Mouse (Mus musculus) T-helper 17 cell (primary cell): ENCODE data around the gene Nrip1.

ENCODE experiments used
- in situ Hi-C, 2 experiments: fragments of 300-600 bp; cut with MboI, MseI; formaldehyde crosslinking; loops; 1 replicate in 1 of 2; 2 replicates in 1 of 2; pipeline ENCODE4 v1.15.1; 2025; ENCODE audit warnings: high pct_unique_total_duplicates in 2 of 2

Nrip1 gene

GRCm38 (mm10) chr16:76372941-76373561 is 576 bp downstream of the Nrip1 start:
- in situ Hi-C loops: loop anchor here in 1 of 2 experiments (10.0 kb wide), 1 partner anchor 392 kb away; no protein-coding TSS in a partner anchor

- in situ Hi-C loops: loop anchor here in 1 of 2 experiments (10.0 kb wide), 1 partner anchor 393 kb away; no protein-coding TSS in a partner anchor
These were observed 1.3 kb downstream of the Nrip1 start for GRCm38 (mm10) chr16:76372045-76372940.

DNA sequence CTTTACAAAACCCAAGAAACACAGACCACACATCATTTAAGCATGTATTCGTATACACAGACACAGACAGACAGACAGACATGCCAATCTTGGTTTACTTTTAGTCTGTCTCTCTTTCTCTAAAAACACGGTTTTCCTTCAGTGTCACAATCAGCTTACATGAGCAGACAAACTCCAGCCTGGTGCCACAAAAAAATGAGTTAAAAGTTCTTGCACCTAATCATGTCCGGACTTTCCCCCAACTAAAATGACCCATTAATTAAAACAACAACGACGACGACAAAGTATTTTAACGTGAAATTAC is 2.1 kb downstream of the Nrip1 start:
- in situ Hi-C loops: loop anchor here in 1 of 2 experiments (10.0 kb wide), 1 partner anchor 393 kb away; no protein-coding TSS in a partner anchor

GRCm38 (mm10) chr16:76370716-76371613 is 2.7 kb downstream of the Nrip1 start:
- in situ Hi-C loops: loop anchor here in 1 of 2 experiments (10.0 kb wide), 1 partner anchor 394 kb away; no protein-coding TSS in a partner anchor

GRCm38 (mm10) chr16:76370041-76370715 is 3.4 kb downstream of the Nrip1 start:
- in situ Hi-C loops: loop anchor here in 1 of 2 experiments (10.0 kb wide), 1 partner anchor 395 kb away; no protein-coding TSS in a partner anchor

DNA sequence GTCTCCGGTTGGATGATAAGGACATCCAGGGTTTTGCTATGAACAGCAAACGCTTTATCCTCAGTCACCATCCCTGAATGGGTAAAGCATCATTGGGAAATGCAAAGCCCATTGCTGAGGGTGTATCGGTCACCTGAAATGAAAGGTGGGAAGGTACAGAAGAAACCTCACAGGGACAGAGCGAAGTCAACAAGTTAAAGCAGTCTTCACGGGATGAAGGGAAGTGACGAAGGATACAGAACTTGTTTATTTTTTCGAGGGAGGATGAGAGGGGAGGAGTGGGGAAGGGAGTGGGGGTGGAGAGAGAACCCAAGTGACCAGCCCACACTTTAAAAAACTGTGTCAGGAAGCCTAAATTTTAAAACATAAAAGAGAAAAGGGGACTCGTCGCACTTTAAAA is 4.4 kb downstream of the Nrip1 start:
- in situ Hi-C loops: loop anchor here (10.0 kb wide), 2 partner anchors 164 to 474 kb away; no protein-coding TSS in a partner anchor

DNA sequence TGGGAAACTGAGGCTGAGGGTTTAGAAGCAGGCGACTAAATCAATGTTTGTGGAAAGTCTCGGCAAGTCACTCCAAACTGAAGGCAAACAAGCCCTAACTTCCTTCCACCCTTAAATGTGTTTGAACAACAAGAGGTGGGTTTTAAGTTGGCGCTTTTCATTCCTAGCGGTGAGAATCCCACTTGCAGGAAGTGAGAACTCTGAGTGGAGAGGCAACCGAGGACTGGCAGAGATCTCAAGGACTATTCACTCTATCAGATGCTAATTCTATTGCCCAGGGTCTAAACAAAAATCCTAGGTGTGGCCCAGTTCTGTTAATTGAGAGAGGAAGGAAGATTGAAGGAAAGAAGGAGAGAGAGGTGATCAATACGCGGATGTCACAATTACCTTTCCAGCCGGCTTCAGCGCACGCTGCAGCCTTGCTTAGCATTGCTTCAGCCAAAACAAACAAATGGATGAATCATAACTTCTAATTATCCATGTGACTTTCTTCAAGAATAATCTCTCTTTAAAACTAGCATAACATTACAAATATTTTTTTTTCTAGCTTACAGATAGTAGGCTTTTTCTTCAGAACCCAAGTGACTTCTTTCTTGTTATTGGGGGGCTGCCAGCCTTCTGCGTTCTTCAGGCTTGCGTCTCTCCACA is 6.2 kb downstream of the Nrip1 start:
- in situ Hi-C loops: loop anchor here (10.0 kb wide), 2 partner anchors 163 to 473 kb away; no protein-coding TSS in a partner anchor

- in situ Hi-C loops: loop anchor here (10.0 kb wide), 2 partner anchors 161 to 471 kb away; no protein-coding TSS in a partner anchor
These were observed 7.7 kb downstream of the Nrip1 start for GRCm38 (mm10) chr16:76365790-76366406.

DNA sequence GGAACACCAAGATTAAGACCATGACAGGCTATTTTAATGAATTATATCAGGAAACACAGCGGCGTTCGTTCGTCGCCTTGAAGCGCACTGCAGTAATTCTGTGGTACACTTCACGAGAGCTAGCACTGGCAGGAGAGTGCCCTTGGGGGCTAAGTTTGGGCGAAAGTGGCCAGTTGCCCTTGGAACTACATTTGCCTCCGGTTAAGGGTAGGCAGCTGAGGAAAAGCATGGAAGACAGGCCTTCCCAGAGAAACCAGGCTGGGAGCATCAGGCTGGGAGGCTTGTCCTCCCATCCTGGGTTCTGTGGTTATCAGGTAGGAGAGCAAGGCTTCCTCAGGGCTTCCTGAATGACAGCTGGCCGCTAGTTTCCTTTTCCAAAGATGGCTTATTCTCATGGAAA is 8.4 kb downstream of the Nrip1 start:
- in situ Hi-C loops: loop anchor here (10.0 kb wide), 2 partner anchors 160 to 470 kb away; no protein-coding TSS in a partner anchor

DNA sequence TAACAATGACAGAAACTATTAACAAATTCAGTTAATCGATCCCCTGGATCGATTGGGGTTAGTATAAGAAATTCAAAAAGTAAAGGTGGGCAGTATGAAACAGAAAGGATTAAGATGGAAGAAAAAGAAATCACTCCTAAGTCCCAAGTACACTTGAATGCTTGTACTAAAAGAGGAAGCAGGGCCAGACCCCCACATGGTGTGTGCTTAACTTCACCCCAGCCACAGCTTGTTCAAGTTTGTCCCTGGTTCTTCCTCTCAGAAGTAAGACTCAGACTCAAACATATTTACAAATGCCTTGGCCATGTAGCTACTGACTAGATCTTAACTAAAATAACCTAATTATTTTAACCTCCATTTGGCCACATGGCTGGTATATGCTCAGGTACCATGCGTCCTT is 10.0 kb downstream of the Nrip1 start:
- in situ Hi-C loops: loop anchor here (10.0 kb wide), 2 partner anchors 159 to 469 kb away; no protein-coding TSS in a partner anchor

- in situ Hi-C loops: loop anchor here (10.0 kb wide), 2 partner anchors 158 to 468 kb away; no protein-coding TSS in a partner anchor
These were observed 10.6 kb downstream of the Nrip1 start for GRCm38 (mm10) chr16:76362982-76363381.

GRCm38 (mm10) chr16:76360441-76360840 is 13.2 kb downstream of the Nrip1 start:
- in situ Hi-C loops: loop anchor here (10.0 kb wide), 2 partner anchors 156 to 466 kb away; no protein-coding TSS in a partner anchor

DNA sequence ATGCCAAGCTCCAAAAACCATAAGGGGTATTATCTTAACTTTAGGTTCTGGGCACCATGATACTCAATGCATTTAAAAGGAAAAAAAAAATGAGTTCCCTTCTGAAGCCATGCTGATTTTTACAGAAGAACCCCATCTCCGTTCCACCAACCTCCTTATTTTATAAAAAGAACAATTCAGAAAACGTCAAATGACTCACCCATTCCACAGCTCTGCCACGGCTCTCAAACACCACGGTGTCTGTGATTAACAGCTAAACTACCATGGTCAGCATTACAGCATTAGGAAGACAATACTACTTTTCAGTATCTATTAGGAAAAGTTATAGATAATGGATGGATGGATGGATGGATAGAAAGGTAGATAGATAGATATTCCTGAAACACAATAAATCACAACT is 14.9 kb downstream of the Nrip1 start:
- in situ Hi-C loops: loop anchor here in 1 of 2 experiments (5.0 kb wide), 1 partner anchor 46 kb away; no protein-coding TSS in a partner anchor

- in situ Hi-C loops: loop anchor here in 1 of 2 experiments (5.0 kb wide), 1 partner anchor 46 kb away; no protein-coding TSS in a partner anchor
These were observed 15.4 kb downstream of the Nrip1 start for GRCm38 (mm10) chr16:76358128-76358748.

DNA sequence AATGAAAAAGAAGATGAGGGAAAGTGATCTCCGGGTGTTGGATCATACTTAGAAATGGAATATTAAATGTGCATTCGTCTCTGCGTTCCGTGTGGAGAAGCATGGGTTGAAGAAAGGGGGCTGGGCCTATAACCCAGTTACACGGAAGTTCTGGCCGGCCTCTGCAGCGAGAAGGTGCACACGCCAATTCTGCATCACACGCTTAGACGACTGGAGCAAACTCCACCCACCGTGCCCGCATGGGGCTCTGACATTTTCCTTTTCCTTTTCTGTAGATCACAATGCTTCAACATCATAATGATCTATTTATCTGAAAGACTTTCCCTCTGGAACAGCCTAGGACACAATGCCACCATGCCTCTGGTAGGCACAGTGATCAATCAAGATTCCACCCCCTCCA is 16.5 kb downstream of the Nrip1 start:
- in situ Hi-C loops: loop anchor here in 1 of 2 experiments (5.0 kb wide), 1 partner anchor 45 kb away; no protein-coding TSS in a partner anchor

GRCm38 (mm10) chr16:76355947-76356550 is 17.6 kb downstream of the Nrip1 start:
- in situ Hi-C loops: loop anchor here in 1 of 2 experiments (5.0 kb wide), 1 partner anchor 44 kb away; no protein-coding TSS in a partner anchor

DNA sequence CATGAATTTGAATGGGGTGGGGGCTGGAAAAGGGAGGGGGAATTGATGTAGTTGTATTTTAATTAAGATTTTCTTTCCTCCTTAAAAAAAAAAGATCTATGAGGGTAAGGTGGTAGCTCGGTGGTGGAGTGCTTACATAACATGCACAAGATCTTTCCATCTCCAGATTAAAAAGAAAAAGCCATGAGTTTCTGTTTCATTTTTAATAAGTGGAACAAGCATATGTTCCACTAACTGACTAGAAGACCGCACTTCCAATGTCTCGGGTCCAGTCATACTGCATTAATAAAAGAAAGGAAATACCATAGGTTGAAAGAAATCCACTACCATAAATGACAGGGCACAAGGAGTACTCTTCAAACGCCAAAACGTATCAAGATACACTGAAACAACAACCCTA is 18.4 kb downstream of the Nrip1 start:
- in situ Hi-C loops: loop anchor here in 1 of 2 experiments (5.0 kb wide), 1 partner anchor 43 kb away; no protein-coding TSS in a partner anchor

DNA sequence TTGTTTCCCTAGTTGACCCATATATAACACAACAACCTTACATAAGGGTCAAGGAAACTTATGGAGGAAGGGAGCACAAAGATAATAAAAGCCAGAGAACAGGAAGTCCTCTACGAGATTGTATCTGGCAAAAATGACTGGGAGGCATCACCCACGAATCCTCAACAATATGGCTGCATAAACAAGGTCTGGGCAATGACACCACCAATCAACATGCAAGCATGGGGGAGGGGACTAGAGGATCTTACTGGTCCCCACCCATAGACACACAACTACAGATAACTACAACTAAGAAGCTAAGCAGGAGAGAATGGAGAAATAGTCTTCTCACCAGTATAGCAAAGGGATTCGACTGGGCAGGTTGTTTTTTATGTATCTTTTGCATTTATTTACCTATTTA is 18.8 kb downstream of the Nrip1 start:
- in situ Hi-C loops: loop anchor here in 1 of 2 experiments (5.0 kb wide), 2 partner anchors 43 to 128 kb away; no protein-coding TSS in a partner anchor
